Mouse (Mus musculus): ENCODE data around the gene Paqr3. TPM values are rescaled to one million over a fixed set of nuclear protein-coding genes. Genes with fewer than 3 reads are reported as not detected.

Paqr3 gene
- 10 to 100 TPM; 29.8 to 31.8 TPM for total RNA-seq (2021)
- long read RNA-seq, experiment 1, partial matches to known transcripts, result 9 of 17 reads
- long read RNA-seq, experiment 1, other reads (novel, unspliced or antisense), result 4 of 17 reads
- long read RNA-seq, experiment 2, transcript Paqr3-203 (7 exons, 2,257 nt), result major isoform, 6 of 28 reads
- long read RNA-seq, experiment 2, partial matches to known transcripts, result 13 of 28 reads
- long read RNA-seq, experiment 2, other reads (novel, unspliced or antisense), result 9 of 28 reads

- peak; percentile 97 to 98 for DNase-seq (ENCODE audit: low spot score in 2 of 2)
- H3K4me3 ChIP-seq, result peak within 1 kb of the TSS; percentile 95
- peak within 1 kb of the TSS; percentile 87 for H3K27ac ChIP-seq
- no peak for TF ChIP-seq CTCF (conservative IDR thresholded peaks at IDR 0.05)
Observed at GRCm38 (mm10) chr5:97111207-97111910, at the start of gene Paqr3. Gene Paqr3, minus strand, starts transcription at chr5:97111596.

GRCm38 (mm10) chr5:97154688-97155087 lies 43.3 kb upstream of the Paqr3 start:
- peak; percentile 53 for TF ChIP-seq CTCF (conservative IDR thresholded peaks at IDR 0.05)
- no peak for DNase-seq (ENCODE audit: low spot score in 2 of 2)
- Histone ChIP-seq H3K4me3 (no peak overlapping the region), H3K27ac (no peak overlapping the region)

GRCm38 (mm10) chr5:97135331-97135730 lies 23.9 kb upstream of the Paqr3 start:
- TF ChIP-seq CTCF (conservative IDR thresholded peaks at IDR 0.05), result no peak
- Histone ChIP-seq H3K4me3 (no peak overlapping the region), H3K27ac (peak overlapping the region; percentile 78; the same call in 1 of the 2 replicates)
- no peak for DNase-seq (ENCODE audit: low spot score in 2 of 2)

GRCm38 (mm10) chr5:97129589-97129988 lies 18.2 kb upstream of the Paqr3 start:
- DNase-seq (ENCODE audit: low spot score in 2 of 2), result no peak
- Histone ChIP-seq H3K27ac (no peak overlapping the region), H3K4me3 (no peak overlapping the region)
- no peak for TF ChIP-seq CTCF (conservative IDR thresholded peaks at IDR 0.05)

- H3K27ac ChIP-seq, result 0 out of 2 replicates have a peak overlapping the region, but pooled peaks have one; percentile 18
- peak; percentile 63 to 74 for DNase-seq (ENCODE audit: low spot score in 2 of 2)
- peak; percentile 92 for TF ChIP-seq CTCF (conservative IDR thresholded peaks at IDR 0.05)
- no peak overlapping the region for H3K4me3 ChIP-seq
Observed at GRCm38 (mm10) chr5:97128242-97129226, 17.1 kb upstream of the Paqr3 start.

- DNase-seq (ENCODE audit: low spot score in 2 of 2), result no peak
- no peak for TF ChIP-seq CTCF (conservative IDR thresholded peaks at IDR 0.05)
- H3K4me3 ChIP-seq, result no peak overlapping the region
- H3K27ac ChIP-seq, result no peak overlapping the region
Observed at GRCm38 (mm10) chr5:97127284-97127683, 15.9 kb upstream of the Paqr3 start.

- peak in 1 of 2 experiments; percentile 67 for DNase-seq (ENCODE audit: low spot score in 2 of 2)
- Histone ChIP-seq H3K27ac (no peak overlapping the region), H3K4me3 (no peak overlapping the region)
- peak; percentile 89 for TF ChIP-seq CTCF (conservative IDR thresholded peaks at IDR 0.05)
Observed at GRCm38 (mm10) chr5:97126005-97126404, 14.6 kb upstream of the Paqr3 start.

- H3K27ac ChIP-seq, result no peak overlapping the region
- TF ChIP-seq CTCF (conservative IDR thresholded peaks at IDR 0.05), result no peak
Observed at GRCm38 (mm10) chr5:97125459-97125970, 14.1 kb upstream of the Paqr3 start.

GRCm38 (mm10) chr5:97124977-97125376 lies 13.6 kb upstream of the Paqr3 start:
- no peak overlapping the region for H3K4me3 ChIP-seq
- no peak for TF ChIP-seq CTCF (conservative IDR thresholded peaks at IDR 0.05)
- no peak for DNase-seq (ENCODE audit: low spot score in 2 of 2)
- no peak overlapping the region for H3K27ac ChIP-seq

More at GRCm38 (mm10) chr5:97125459-97125970, 14.1 kb upstream of the Paqr3 start:
- DNase-seq (ENCODE audit: low spot score in 2 of 2), result no peak
- no peak overlapping the region for H3K4me3 ChIP-seq

- no peak for TF ChIP-seq CTCF (conservative IDR thresholded peaks at IDR 0.05)
- peak overlapping the region; percentile 87 for H3K27ac ChIP-seq
- H3K4me3 ChIP-seq, result peak overlapping the region; percentile 95
- DNase-seq (ENCODE audit: low spot score in 2 of 2), result no peak
Observed at GRCm38 (mm10) chr5:97110697-97111096, 699 bp downstream of the Paqr3 start.

GRCm38 (mm10) chr5:97110133-97110532 lies 1.3 kb downstream of the Paqr3 start:
- no peak for DNase-seq (ENCODE audit: low spot score in 2 of 2)
- Histone ChIP-seq H3K4me3 (peak overlapping the region; percentile 95), H3K27ac (peak overlapping the region; percentile 87)
- no peak for TF ChIP-seq CTCF (conservative IDR thresholded peaks at IDR 0.05)

GRCm38 (mm10) chr5:97108333-97108732 lies 3.1 kb downstream of the Paqr3 start:
- no peak for TF ChIP-seq CTCF (conservative IDR thresholded peaks at IDR 0.05)
- no peak for DNase-seq (ENCODE audit: low spot score in 2 of 2)

More at GRCm38 (mm10) chr5:97108333-97108732, 3.1 kb downstream of the Paqr3 start:
- no peak overlapping the region for H3K27ac ChIP-seq
- H3K4me3 ChIP-seq, result no peak overlapping the region

All from layer of hippocampus, adult 2 months (tissue).